Mouse (Mus musculus) adrenal gland (tissue): Measurements from ENCODE around the gene Med9.

Experiments used
- intact Hi-C: fragments of 180-260 bp; cut with DNase I; formaldehyde crosslinking; loops from one replicate; pipeline ENCODE4 v1.15.1; 2025

Gene Med9

GRCm38 (mm10) chr11:59989406-59989805, 41.4 kb downstream of the Med9 start:
- intact Hi-C loops, result no loop called here

- intact Hi-C loops, result no loop called here
These were observed 43.4 kb downstream of the Med9 start for GRCm38 (mm10) chr11:59991365-59991764.

GRCm38 (mm10) chr11:59994318-59994717, 46.3 kb downstream of the Med9 start:
- intact Hi-C loops, result no loop called here

- intact Hi-C loops, result no loop called here
These were observed 53.4 kb downstream of the Med9 start for GRCm38 (mm10) chr11:60001231-60001980.

GRCm38 (mm10) chr11:60003811-60004210, 55.8 kb downstream of the Med9 start:
- intact Hi-C loops, result no loop called here

- intact Hi-C loops, result no loop called here
These were observed 56.7 kb downstream of the Med9 start for GRCm38 (mm10) chr11:60004716-60005115.

- intact Hi-C loops, result no loop called here
These were observed 57.9 kb downstream of the Med9 start for GRCm38 (mm10) chr11:60005866-60006265.

- intact Hi-C loops, result no loop called here
These were observed 61.4 kb downstream of the Med9 start for GRCm38 (mm10) chr11:60009451-60009850.

- intact Hi-C loops, result no loop called here
These were observed 63.5 kb downstream of the Med9 start for GRCm38 (mm10) chr11:60011516-60011915.
